Mouse (Mus musculus) adrenal gland, adult (tissue): ENCODE data around the gene Wsb1.
A peak's percentile ranks its signal among the peaks of the same experiment; 100 is the strongest.
"Not testable (repeated sequence)": the region's sequence is repeated elsewhere in the genome, so short reads cannot be mapped to it uniquely, and the experiment has no call there.

Source experiments
- DNase-seq, 2 experiments: peaks; one replicate each; pipeline ENCODE4 v3.0.0; 2022 to 2023; ENCODE audit warnings: low spot score in 1 of 2; ENCODE audit not compliant: inconsistent age in 2 of 2

Gene Wsb1

GRCm38 (mm10) chr11:79254391-79255098 is at the start of gene Wsb1:
Gene Wsb1 (minus strand): TSS chr11:79254671.
- DNase-seq, result peak; percentile 93 to 98

GRCm38 (mm10) chr11:79304245-79304644 is 49.8 kb upstream of the Wsb1 start:
- DNase-seq, result not testable (repeated sequence)

- no peak for DNase-seq
Measured at GRCm38 (mm10) chr11:79303109-79303508, 48.6 kb upstream of the Wsb1 start.

GRCm38 (mm10) chr11:79299719-79300431 is 45.4 kb upstream of the Wsb1 start:
- no peak for DNase-seq

GRCm38 (mm10) chr11:79296856-79297491 is 42.5 kb upstream of the Wsb1 start, which contains the start of gene Gm9964:
Gene Gm9964 (minus strand): TSS chr11:79296906.
- DNase-seq, result no peak

GRCm38 (mm10) chr11:79296167-79296566 is 41.7 kb upstream of the Wsb1 start:
- peak in 1 of 2 experiments; percentile 82 for DNase-seq

GRCm38 (mm10) chr11:79293971-79294370 is 39.5 kb upstream of the Wsb1 start:
- no peak for DNase-seq

GRCm38 (mm10) chr11:79293025-79293424 is 38.6 kb upstream of the Wsb1 start:
- DNase-seq, result no peak

- no peak for DNase-seq
Measured at GRCm38 (mm10) chr11:79292130-79292529, 37.7 kb upstream of the Wsb1 start.

- DNase-seq, result no peak
Measured at GRCm38 (mm10) chr11:79291651-79292050, 37.2 kb upstream of the Wsb1 start.

- DNase-seq, result peak; percentile 31 to 66
Measured at GRCm38 (mm10) chr11:79290473-79290872, 36.0 kb upstream of the Wsb1 start.

GRCm38 (mm10) chr11:79288913-79289640 is 34.6 kb upstream of the Wsb1 start:
- no peak for DNase-seq

GRCm38 (mm10) chr11:79288278-79288843 is 33.9 kb upstream of the Wsb1 start:
- no peak for DNase-seq

- peak in 1 of 2 experiments; percentile 67 for DNase-seq
Measured at GRCm38 (mm10) chr11:79287447-79287846, 33.0 kb upstream of the Wsb1 start.

GRCm38 (mm10) chr11:79286305-79286799 is 31.9 kb upstream of the Wsb1 start:
- DNase-seq, result peak in 1 of 2 experiments; percentile 26

GRCm38 (mm10) chr11:79283350-79284030 is 29.0 kb upstream of the Wsb1 start:
- no peak for DNase-seq

- peak in 1 of 2 experiments; percentile 38 for DNase-seq
Measured at GRCm38 (mm10) chr11:79281396-79281795, 26.9 kb upstream of the Wsb1 start.

GRCm38 (mm10) chr11:79279732-79280405 is 25.4 kb upstream of the Wsb1 start:
- DNase-seq, result no peak

GRCm38 (mm10) chr11:79273757-79274156 is 19.3 kb upstream of the Wsb1 start:
- DNase-seq, result no peak
